Mouse (Mus musculus) ES-Bruce4 (cell line): ENCODE measurements around the gene Hoxb6.

Source experiments
- CTCF ChIP-seq: IDR thresholded peaks from one replicate; pipeline ENCODE4 v1.8.1; 2011; ENCODE audit warnings: low read depth, low read length
- POLR2A ChIP-seq: IDR thresholded peaks from one replicate; pipeline ENCODE4 v1.8.1; 2011; ENCODE audit warnings: low read length; ENCODE audit not compliant: insufficient read depth

- TF ChIP-seq POLR2A = no peak
- no peak for TF ChIP-seq CTCF
These were observed 2.4 kb upstream of the Hoxb6 start for GRCm38 (mm10) chr11:96289837-96290236.
